Mouse (Mus musculus) inflammation-experienced regulatory T-cells, adult 16 weeks (primary cell): ENCODE data around the gene Cpne7. TPM values are rescaled to one million over a fixed set of nuclear protein-coding genes. Genes with fewer than 3 reads are reported as not detected.

Experiments used
- polyA plus RNA-seq: library from polyadenylated mRNA; unstranded; fragments of 100-300 nt; shearing (Covaris generic); gene quantifications from one replicate; pipeline ENCODE4 v1.2.1, GENCODE M21; 2017

Gene Cpne7
- 1.9 TPM for polyA plus RNA-seq

DNA sequence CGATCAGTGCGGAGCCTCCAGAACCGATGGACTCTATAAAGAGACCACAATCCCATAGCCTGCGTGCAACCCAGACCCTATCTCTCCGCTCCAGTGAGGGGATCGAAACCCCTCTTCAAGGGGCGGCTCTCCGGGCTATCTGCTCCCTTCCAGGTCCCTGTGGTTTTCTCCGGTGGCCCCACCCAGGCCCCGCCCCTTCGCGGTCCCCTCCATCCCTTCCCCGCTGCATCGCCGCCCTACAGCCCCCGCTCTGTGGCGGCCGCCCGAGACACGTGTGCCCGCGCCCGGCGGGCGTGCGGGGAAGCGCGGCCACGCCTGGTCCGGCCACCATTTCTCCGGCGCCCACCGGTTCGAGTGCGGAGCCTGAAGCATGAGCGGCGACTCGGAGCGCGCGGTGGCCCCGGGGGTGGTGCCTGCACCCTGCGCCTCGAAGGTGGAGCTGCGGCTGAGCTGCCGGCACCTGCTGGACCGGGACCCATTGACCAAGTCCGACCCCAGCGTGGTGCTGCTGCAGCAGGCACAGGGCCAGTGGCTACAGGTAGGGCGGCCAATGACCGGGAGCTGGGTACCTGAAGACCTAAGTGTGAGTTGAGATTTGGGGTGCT is at the start of gene Cpne7:
Cpne7 (plus strand) TSS at position 248 of the 605 bp plus-strand sequence.

DNA sequence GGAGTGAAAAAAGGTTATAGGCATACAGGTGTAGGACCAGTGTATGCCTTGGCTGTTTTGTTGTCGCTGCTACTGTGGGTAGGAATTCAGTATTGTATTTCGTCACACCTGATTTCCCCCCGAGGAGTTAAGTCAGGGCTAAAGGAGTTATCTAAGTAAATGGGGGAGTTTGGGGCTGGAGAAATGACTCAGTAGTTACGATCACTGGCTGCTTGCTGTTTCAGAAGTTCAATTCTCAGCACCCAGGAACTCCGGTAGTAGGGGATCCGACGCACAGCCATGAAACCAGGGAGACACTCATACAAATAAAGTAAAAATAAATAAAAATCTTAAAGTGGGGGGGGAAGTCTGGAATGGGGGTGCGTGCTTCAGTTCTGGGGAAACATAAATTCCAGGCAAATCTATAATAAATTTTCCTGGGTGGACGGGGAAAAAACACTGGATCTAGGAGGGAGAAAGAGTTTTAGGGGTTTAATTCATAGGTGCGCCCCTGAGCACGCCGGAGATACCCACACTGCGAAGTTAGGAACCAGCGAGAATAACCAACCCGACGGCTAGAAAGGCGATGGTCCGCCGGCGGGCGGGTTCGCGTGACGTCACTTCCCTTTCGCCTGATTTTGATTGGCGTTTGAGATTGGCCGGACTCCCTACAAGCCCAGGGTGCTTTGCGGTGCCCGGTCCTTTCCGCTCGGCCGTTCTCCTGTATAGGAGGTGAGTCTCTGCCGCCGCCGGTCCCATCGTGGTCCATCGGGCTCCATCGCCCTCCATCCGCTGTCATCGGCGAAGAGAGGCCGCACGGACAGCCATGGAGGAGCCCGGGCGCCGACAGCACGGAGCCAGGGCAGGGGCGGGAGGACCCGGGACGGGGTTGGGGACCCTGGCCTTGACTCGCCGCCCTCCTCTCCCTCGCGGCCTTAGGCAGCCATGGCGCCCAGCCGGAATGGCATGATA is 15.2 kb upstream of the Cpne7 start, which contains the start of gene Rpl13:
Rpl13 (plus strand) TSS at position 616 of the 951 bp plus-strand sequence.

DNA sequence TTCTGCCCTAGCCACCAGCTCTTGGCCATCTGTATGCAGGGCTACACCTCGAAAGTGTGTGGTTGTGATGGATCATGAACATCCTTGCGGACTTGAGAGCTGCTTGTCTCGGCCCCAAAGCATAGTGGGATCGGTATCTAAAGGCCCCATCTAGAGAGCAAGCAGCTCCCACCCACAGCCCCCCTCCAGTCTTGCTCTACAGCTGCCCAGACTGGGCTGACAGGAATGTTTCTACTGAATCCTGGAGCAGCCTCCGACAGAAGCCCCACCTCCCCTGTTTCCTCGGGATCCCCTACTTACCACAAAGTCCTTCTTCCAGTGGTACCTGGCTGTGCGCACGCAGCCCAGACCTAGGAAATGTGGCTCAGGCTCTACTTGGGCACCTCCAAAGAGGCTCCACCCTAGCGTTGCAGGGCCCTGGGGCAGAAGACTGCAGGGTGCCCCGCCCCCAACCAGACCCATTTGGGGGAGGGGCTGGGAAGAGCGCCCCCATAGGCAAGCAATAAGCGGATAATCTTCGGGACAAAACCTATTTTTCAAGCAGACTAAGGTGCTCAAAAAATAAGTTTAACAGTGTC is 40.8 kb downstream of the Cpne7 start, which contains the start of gene Sult5a1:
Sult5a1 (minus strand) TSS at position 428 of the 578 bp plus-strand sequence.

Other genes starting within 250 kb of the Cpne7 start
- 51.2 TPM for gene Ankrd11, start 75.1 kb upstream of the Cpne7 start, polyA plus RNA-seq
- 16.3 TPM for gene Spg7, start 54.4 kb upstream of the Cpne7 start, polyA plus RNA-seq
- 821 TPM for gene Rpl13, start 15.0 kb upstream of the Cpne7 start, polyA plus RNA-seq
- not detected for gene Sult5a1, start 40.9 kb downstream of the Cpne7 start, polyA plus RNA-seq
- gene Dpep1, start 68.9 kb downstream of the Cpne7 start, polyA plus RNA-seq, result not detected
- gene Chmp1a, start 95.4 kb downstream of the Cpne7 start, polyA plus RNA-seq, result 266 TPM
- gene Spata33, start 95.5 kb downstream of the Cpne7 start, polyA plus RNA-seq, result not detected
- gene Cdk10, start 107.5 kb downstream of the Cpne7 start, polyA plus RNA-seq, result 27.9 TPM
- gene Spata2l, start 118.9 kb downstream of the Cpne7 start, polyA plus RNA-seq, result 12.4 TPM
- gene Zfp276, start 136.8 kb downstream of the Cpne7 start, polyA plus RNA-seq, result 31.9 TPM
- 21.4 TPM for gene Vps9d1, start 137.0 kb downstream of the Cpne7 start, polyA plus RNA-seq
- gene Fanca, start 201.2 kb downstream of the Cpne7 start, polyA plus RNA-seq, result 13.9 TPM
- not detected for gene Spire2, start 215.3 kb downstream of the Cpne7 start, polyA plus RNA-seq